Mouse (Mus musculus): ENCODE results near the gene Olfr1490.
"Not testable (repeated sequence)": the region's sequence is repeated elsewhere in the genome, so short reads cannot be mapped to it uniquely, and the experiment has no call there.

The Olfr1490 gene

GRCm38 (mm10) chr19:13650791-13651190 lies at the start of gene Olfr1490:
Gene Olfr1490 (plus strand): TSS chr19:13651091.
- DNase-seq (ENCODE audit: low read depth, low spot score), result no peak

- not testable (repeated sequence) for DNase-seq (ENCODE audit: low read depth, low spot score)
These were observed 33.8 kb upstream of the Olfr1490 start, which contains the start of gene Olfr1487 for GRCm38 (mm10) chr19:13617075-13617474. Gene Olfr1487 (plus strand): TSS chr19:13617375.

DNA sequence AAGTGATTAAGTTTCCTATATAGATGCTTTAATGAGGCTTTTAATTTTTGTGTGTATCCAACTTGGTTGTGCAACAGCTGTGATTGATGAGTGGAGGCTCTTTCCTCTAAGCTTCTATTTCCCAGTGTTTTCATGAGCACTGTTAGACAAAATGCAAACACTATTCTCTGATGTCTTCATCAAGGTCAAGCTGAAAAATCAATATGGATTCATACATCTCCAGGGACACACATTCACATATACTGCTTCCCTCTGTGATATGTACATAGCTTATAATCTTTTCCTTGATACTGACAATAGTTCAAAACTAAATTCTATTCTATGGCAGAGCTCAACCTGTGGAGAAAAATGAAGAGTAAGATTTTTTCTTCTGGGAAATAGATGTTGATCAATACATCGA lies 19.6 kb upstream of the Olfr1490 start, which contains the start of gene Olfr1489:
TSS of gene Olfr1489 (plus strand) at position 301 of the 400 bp plus-strand sequence.
- no peak for DNase-seq (ENCODE audit: low read depth, low spot score)

DNA sequence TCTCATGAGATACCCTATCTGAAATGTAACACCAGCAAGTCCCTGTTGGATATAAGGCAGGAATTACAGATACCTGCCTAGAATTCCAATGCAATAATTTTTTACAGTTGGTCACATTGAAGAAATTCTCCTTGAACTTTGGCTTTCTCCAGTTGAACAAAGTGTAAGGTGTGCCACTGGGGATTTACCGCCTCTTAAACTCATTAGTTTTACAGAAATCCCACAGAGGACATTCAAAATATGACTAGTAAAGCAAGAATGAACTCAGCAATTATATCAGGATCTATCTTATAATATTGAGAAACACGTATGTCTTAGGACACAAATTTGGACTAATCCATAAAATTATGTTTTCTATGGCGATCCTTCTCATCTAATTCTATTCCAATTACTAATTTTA lies 46.1 kb downstream of the Olfr1490 start, which contains the start of gene Olfr1491:
TSS of gene Olfr1491 (plus strand) at position 301 of the 400 bp plus-strand sequence.
- DNase-seq (ENCODE audit: low read depth, low spot score), result no peak

Data from ES-CJ7 (cell line).